Mouse (Mus musculus) urinary bladder, adult 18-20 months (tissue): Measurements from ENCODE around the gene Htr2b.

Experiments
- DNase-seq, 2 experiments: peaks; one replicate each; pipeline ENCODE4 v3.0.0; 2022; ENCODE audit warnings: low spot score in 2 of 2, mixed read lengths in 2 of 2

Gene Htr2b

DNA sequence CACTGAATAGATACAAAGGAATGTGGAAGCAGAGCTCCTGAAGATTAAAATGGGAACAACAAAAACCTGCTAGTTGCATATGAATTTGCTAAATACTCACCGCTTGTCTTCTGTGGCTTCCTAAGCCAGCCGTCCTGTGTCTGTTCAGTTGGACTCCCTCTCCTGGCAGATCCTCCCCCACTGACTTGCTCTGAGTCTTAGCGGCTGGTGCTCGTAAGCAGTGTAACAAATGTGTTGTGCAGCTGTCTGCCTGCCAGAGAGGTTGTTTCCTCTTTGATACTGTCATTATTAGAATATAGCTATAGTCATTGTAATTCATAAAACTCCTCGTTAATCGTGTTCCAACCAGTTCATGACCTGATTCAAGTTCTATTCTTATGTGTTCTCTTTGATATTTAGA is at the start of gene Htr2b:
TSS of gene Htr2b (minus strand) at position 192 of the 400 bp plus-strand sequence.
- peak in 1 of 2 experiments; percentile 28 for DNase-seq

- DNase-seq, result no peak
Measured at GRCm38 (mm10) chr1:86161061-86161460, 49.3 kb upstream of the Htr2b start.

- DNase-seq, result no peak
Measured at GRCm38 (mm10) chr1:86160479-86160878, 48.7 kb upstream of the Htr2b start.

DNA sequence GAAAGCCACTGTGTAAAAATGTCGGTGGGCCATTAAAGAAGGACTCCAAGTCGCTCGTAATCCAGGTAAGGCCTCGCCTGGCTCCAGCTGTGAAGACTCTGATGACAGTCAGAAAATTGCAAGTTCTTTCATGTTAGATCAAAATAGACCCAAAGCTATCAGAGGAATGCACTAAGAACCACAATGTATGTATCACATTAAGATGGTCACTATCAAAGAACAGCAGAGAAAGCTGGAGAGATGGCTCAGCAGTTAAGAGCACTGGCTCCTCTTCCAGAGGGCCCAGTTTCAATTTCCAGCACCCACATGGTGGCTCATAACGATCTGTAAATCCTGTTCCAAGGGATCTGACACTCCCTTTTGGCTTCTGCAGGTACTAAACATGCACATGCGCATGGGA is 48.3 kb upstream of the Htr2b start:
- no peak for DNase-seq

DNA sequence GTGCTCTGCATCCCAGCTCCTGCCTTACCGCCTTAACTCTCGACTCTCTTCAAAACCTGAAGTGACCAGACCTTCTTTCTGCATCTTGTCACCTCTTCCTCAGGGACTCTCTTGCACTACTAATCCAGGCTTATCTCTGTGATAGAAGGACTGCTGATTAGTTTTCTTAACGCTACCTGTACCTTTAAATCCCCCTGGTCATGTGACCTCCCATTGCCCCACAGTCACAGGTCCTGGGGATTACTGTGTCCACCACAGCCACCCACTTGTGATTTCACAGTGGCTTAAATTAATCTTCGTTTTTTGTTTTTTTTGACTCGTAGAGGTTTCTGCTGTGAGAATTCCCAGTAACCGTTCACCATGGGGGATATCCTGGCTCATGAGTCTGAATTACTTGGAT is 44.8 kb upstream of the Htr2b start:
- no peak for DNase-seq

- DNase-seq, result no peak
Measured at GRCm38 (mm10) chr1:86156075-86156474, 44.3 kb upstream of the Htr2b start.

- no peak for DNase-seq
Measured at GRCm38 (mm10) chr1:86154824-86155164, 43.0 kb upstream of the Htr2b start.

- peak; percentile 85 to 94 for DNase-seq
Measured at GRCm38 (mm10) chr1:86154133-86154823, 42.5 kb upstream of the Htr2b start, which contains the start of gene Armc9. Gene Armc9, plus strand, starts transcription at chr1:86154780.

GRCm38 (mm10) chr1:86152618-86153017 is 40.8 kb upstream of the Htr2b start:
- no peak for DNase-seq

DNA sequence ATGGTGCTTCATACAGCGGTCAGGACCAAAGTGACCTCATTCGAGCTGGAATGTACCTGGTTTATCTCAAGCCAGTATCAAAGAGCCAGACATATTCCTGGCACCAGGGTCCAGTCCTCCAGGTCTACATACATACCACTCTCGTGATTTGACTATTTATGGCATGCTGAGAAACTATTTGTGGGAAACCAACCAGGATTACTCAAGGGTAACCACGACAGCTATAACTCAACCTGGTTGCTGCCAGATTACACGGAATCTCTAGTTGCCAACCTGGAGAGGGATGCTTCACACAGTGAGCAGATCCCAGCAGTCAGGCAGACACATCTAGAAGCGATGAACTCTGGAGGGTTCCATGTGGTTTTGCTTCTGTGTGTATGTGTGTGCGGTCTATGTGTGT is 39.6 kb upstream of the Htr2b start:
- no peak for DNase-seq

- DNase-seq, result no peak
Measured at GRCm38 (mm10) chr1:86150929-86151328, 39.2 kb upstream of the Htr2b start.

GRCm38 (mm10) chr1:86148161-86148560 is 36.4 kb upstream of the Htr2b start:
- DNase-seq, result no peak

- no peak for DNase-seq
Measured at GRCm38 (mm10) chr1:86147557-86147956, 35.8 kb upstream of the Htr2b start.

GRCm38 (mm10) chr1:86146293-86146692 is 34.5 kb upstream of the Htr2b start:
- DNase-seq, result no peak

GRCm38 (mm10) chr1:86144001-86144944 is 32.5 kb upstream of the Htr2b start:
- DNase-seq, result no peak

- no peak for DNase-seq
Measured at GRCm38 (mm10) chr1:86143165-86143564, 31.4 kb upstream of the Htr2b start.

- no peak for DNase-seq
Measured at GRCm38 (mm10) chr1:86141081-86141480, 29.3 kb upstream of the Htr2b start.

- no peak for DNase-seq
Measured at GRCm38 (mm10) chr1:86135315-86135714, 23.5 kb upstream of the Htr2b start.

DNA sequence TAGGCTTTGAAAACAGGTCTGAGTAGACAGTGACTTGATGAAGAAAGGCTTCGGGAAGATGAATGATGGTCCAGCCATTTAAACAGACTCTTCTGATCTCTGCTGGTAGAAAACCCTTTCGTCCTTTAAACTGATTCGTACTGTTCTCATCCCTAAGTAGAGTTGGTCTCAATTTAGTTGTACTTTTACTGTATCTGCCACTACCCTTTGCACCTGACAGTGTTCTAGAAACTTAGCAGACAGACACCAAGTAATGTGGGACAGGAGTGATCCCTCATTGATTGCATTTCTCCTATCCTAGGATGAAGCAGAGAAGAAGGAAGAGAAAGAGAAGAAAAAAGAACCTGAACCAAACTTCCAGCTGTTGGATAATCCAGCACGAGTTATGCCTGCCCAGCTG is 21.6 kb upstream of the Htr2b start, which contains the start of gene Gm21972:
TSS of gene Gm21972 (plus strand) at position 301 of the 400 bp plus-strand sequence.
- DNase-seq, result no peak

GRCm38 (mm10) chr1:86126036-86126435 is 14.3 kb upstream of the Htr2b start:
- DNase-seq, result no peak

GRCm38 (mm10) chr1:86119549-86119948 is 7.8 kb upstream of the Htr2b start:
- no peak for DNase-seq

- no peak for DNase-seq
Measured at GRCm38 (mm10) chr1:86114141-86114540, 2.4 kb upstream of the Htr2b start.

- no peak for DNase-seq
Measured at GRCm38 (mm10) chr1:86105054-86105453, 6.7 kb downstream of the Htr2b start.
